Mouse (Mus musculus): ENCODE data around the gene Ube2q1. TPM values are rescaled to one million over a fixed set of nuclear protein-coding genes. Genes with fewer than 3 reads are reported as not detected.

Gene Ube2q1
- polyA plus RNA-seq, 1 experiment from 2014 or later, result 14.4 TPM

DNA sequence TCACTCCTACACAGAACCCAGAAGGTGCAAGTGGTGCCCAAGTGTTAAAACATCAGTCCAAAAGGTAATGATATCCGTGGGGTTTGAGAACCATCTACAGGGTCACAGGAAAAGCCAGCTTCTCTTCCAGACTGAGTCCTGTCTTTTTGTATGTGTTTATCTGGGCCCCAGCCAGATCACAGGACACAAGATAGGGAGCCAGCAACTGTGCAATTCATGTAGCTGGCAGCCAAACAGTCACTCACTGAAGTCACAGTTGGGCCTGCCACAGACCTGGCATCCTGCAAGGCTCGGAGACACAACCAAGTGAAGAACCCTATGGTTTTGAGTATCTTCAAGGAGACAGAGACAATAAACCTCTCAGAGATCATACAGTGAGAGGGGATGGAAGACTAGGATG is 15.6 kb upstream of the Ube2q1 start:
- no peaks in the 10 kb centered on the region for H3K36me3 ChIP-seq (ENCODE audit: control insufficient read depth, insufficient read depth, low read length)
- H3K27ac ChIP-seq (ENCODE audit: low read depth, low read length), result no peak overlapping the region
- no peak overlapping the region for H3K4me2 ChIP-seq
- no peak for ATAC-seq (replicated peaks; ENCODE audit: insufficient number of reproducible peaks, low FRiP score, low TSS enrichment)
- H3K4me1 ChIP-seq (ENCODE audit: control insufficient read depth, insufficient read depth, low read length), result peaks cover 5% of the 10 kb centered on the region; the same call in 1 of the 2 replicates
- 72% methylated on average over 2 of the region's 2 CpGs for WGBS (ENCODE audit: insufficient replicate concordance)
- no peak overlapping the region for H3K9ac ChIP-seq (ENCODE audit: low read depth, low read length)
- peaks cover 4% of the 10 kb centered on the region; the same call in 1 of the 2 replicates for H3K27me3 ChIP-seq (ENCODE audit: control insufficient read depth, insufficient read depth, low read length)
- H3K9me3 ChIP-seq (replicated peaks; ENCODE audit: control insufficient read depth, low read length), result no peaks in the 10 kb centered on the region
- no peak overlapping the region for H3K4me3 ChIP-seq (ENCODE audit: low read depth, low read length)

DNA sequence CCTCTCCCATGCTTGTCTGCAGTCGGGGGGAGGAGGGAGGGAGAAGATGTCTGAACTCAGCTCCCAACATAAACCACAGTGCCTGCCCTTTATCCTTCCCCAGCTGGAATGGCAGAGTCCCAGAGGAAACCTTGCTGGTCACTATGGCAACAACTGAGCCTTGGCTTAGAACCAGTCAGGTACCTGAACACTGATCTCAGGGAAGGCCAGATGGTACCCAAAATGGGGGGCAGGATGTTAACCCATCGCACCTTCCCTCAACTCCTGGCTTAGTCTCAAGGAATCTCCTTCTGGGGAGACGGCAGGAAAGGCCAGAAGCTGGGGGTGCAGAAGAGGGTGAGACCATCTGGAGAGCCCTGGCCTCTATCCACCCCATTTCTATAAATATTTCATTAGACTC is 13.6 kb upstream of the Ube2q1 start:
- H3K27me3 ChIP-seq (ENCODE audit: control insufficient read depth, insufficient read depth, low read length), result peaks cover 11% of the 10 kb centered on the region
- H3K27ac ChIP-seq (ENCODE audit: low read depth, low read length), result no peak overlapping the region
- H3K9me3 ChIP-seq (replicated peaks; ENCODE audit: control insufficient read depth, low read length), result no peaks in the 10 kb centered on the region
- H3K9ac ChIP-seq (ENCODE audit: low read depth, low read length), result no peak overlapping the region
- no peaks in the 10 kb centered on the region for H3K36me3 ChIP-seq (ENCODE audit: control insufficient read depth, insufficient read depth, low read length)
- H3K4me2 ChIP-seq, result no peak overlapping the region
- no peak for ATAC-seq (replicated peaks; ENCODE audit: insufficient number of reproducible peaks, low FRiP score, low TSS enrichment)
- peaks cover 5% of the 10 kb centered on the region; the same call in 1 of the 2 replicates for H3K4me1 ChIP-seq (ENCODE audit: control insufficient read depth, insufficient read depth, low read length)
- no peak overlapping the region for H3K4me3 ChIP-seq (ENCODE audit: low read depth, low read length)
- 65% methylated on average over 3 of the region's 3 CpGs for WGBS (ENCODE audit: insufficient replicate concordance)

DNA sequence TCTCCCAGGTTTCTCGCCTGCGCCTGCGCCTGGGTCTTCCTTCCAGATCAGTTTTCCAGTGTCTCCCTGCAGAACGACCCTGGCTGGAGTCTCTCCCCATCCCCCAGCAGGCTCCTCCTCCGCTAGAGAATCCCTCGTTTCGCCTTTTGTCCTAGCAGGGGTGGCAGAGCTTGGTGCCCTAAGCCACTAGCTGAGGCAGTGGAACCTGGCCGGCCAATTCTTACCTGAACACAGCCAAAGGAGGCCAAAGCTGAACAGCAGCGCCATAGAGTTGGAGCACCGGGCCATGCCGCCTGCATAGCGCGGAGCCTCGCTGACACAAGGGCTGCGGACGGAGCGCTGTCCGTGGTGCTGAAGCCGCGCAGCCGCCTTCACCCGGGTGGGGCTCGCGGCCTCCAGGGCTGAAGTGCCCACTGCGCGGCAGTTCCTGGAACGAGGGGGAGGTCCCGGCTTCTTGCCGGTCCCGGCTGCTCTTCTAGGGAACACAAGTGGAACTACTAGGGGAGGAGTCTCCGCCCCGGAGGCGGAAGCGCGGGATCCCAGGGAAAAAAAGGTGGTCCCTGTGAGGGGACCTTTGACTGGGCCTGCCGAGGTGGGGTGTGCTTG is 9.2 kb upstream of the Ube2q1 start, which contains the start of gene Chrnb2:
Gene Chrnb2 (minus strand): TSS at position 514 of the 606 bp plus-strand sequence.
- H3K27ac ChIP-seq (ENCODE audit: low read depth, low read length), result no peak within 1 kb of the TSS
- 0 out of 2 replicates have a peak within 1 kb of the TSS, but pooled peaks have one; percentile 3 for H3K4me3 ChIP-seq (ENCODE audit: low read depth, low read length)
- WGBS (ENCODE audit: insufficient replicate concordance), result 2% methylated on average over 36 of the region's 36 CpGs
- H3K9me3 ChIP-seq (replicated peaks; ENCODE audit: control insufficient read depth, low read length), result no peaks in the 10 kb centered on the region
- peaks cover 13% of the 10 kb centered on the region for H3K27me3 ChIP-seq (ENCODE audit: control insufficient read depth, insufficient read depth, low read length)
- H3K9ac ChIP-seq (ENCODE audit: low read depth, low read length), result no peak within 1 kb of the TSS
- no peaks in the 10 kb centered on the region for H3K36me3 ChIP-seq (ENCODE audit: control insufficient read depth, insufficient read depth, low read length)
- H3K4me2 ChIP-seq, result peak within 1 kb of the TSS; percentile 52
- H3K4me1 ChIP-seq (ENCODE audit: control insufficient read depth, insufficient read depth, low read length), result no peaks in the 10 kb centered on the region
- ATAC-seq (replicated peaks; ENCODE audit: insufficient number of reproducible peaks, low FRiP score, low TSS enrichment), result peak; percentile 80

- no peak for ATAC-seq (replicated peaks; ENCODE audit: insufficient number of reproducible peaks, low FRiP score, low TSS enrichment)
- no peak overlapping the region for H3K4me2 ChIP-seq
- no peak overlapping the region for H3K27ac ChIP-seq (ENCODE audit: low read depth, low read length)
- 58% methylated on average over 7 of the region's 7 CpGs for WGBS (ENCODE audit: insufficient replicate concordance)
- no peak overlapping the region for H3K9ac ChIP-seq (ENCODE audit: low read depth, low read length)
- no peaks in the 10 kb centered on the region for H3K36me3 ChIP-seq (ENCODE audit: control insufficient read depth, insufficient read depth, low read length)
- H3K4me1 ChIP-seq (ENCODE audit: control insufficient read depth, insufficient read depth, low read length), result peaks cover 4% of the 10 kb centered on the region
- H3K27me3 ChIP-seq (ENCODE audit: control insufficient read depth, insufficient read depth, low read length), result 0 out of 2 replicates have a peak, but pooled peaks cover 2% of the 10 kb centered on the region
- H3K4me3 ChIP-seq (ENCODE audit: low read depth, low read length), result no peak overlapping the region
- no peaks in the 10 kb centered on the region for H3K9me3 ChIP-seq (replicated peaks; ENCODE audit: control insufficient read depth, low read length)
Measured at GRCm38 (mm10) chr3:89769584-89769983, 3.8 kb upstream of the Ube2q1 start.

GRCm38 (mm10) chr3:89770425-89771002 is 2.9 kb upstream of the Ube2q1 start:
- no peak for ATAC-seq (replicated peaks; ENCODE audit: insufficient number of reproducible peaks, low FRiP score, low TSS enrichment)
- no peaks in the 10 kb centered on the region for H3K9me3 ChIP-seq (replicated peaks; ENCODE audit: control insufficient read depth, low read length)
- WGBS (ENCODE audit: insufficient replicate concordance), result 37% methylated on average over 2 of the region's 2 CpGs
- H3K36me3 ChIP-seq (ENCODE audit: control insufficient read depth, insufficient read depth, low read length), result no peaks in the 10 kb centered on the region
- no peak overlapping the region for H3K27ac ChIP-seq (ENCODE audit: low read depth, low read length)
- H3K4me1 ChIP-seq (ENCODE audit: control insufficient read depth, insufficient read depth, low read length), result peaks cover 13% of the 10 kb centered on the region
- no peak overlapping the region for H3K4me2 ChIP-seq
- H3K27me3 ChIP-seq (ENCODE audit: control insufficient read depth, insufficient read depth, low read length), result no peaks in the 10 kb centered on the region
- H3K9ac ChIP-seq (ENCODE audit: low read depth, low read length), result no peak overlapping the region
- no peak overlapping the region for H3K4me3 ChIP-seq (ENCODE audit: low read depth, low read length)

DNA sequence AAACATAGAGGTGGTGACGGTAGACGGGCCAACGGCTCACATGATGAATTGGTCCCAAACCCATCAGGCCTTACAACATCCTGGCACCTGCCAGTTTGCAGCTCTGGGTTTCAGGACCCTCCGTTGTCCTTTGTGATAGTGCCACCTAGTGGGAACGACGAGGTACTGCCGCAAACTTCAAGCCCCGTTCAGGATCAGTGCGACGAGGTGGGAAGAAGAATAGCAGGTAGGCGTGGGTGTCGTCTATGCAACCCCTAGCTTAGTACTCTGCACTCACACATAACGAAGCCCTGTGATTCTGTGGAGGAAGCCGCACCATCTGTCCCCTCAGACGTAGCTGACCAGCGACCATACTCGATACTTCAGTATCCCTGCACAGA is 838 bp upstream of the Ube2q1 start:
- peak; percentile 36 for ATAC-seq (replicated peaks; ENCODE audit: insufficient number of reproducible peaks, low FRiP score, low TSS enrichment)
- Histone ChIP-seq H3K27me3 (ENCODE audit: control insufficient read depth, insufficient read depth, low read length) (no peaks in the 10 kb centered on the region), H3K4me2 (peak overlapping the region; percentile 92), H3K9me3 (replicated peaks; ENCODE audit: control insufficient read depth, low read length) (no peaks in the 10 kb centered on the region), H3K27ac (ENCODE audit: low read depth, low read length) (peak overlapping the region; percentile 96), H3K4me3 (ENCODE audit: low read depth, low read length) (peak overlapping the region; percentile 97), H3K9ac (ENCODE audit: low read depth, low read length) (peak overlapping the region; percentile 97), H3K36me3 (ENCODE audit: control insufficient read depth, insufficient read depth, low read length) (peaks cover 11% of the 10 kb centered on the region), H3K4me1 (ENCODE audit: control insufficient read depth, insufficient read depth, low read length) (peaks cover 16% of the 10 kb centered on the region)
- 3% methylated on average over 17 of the region's 17 CpGs for WGBS (ENCODE audit: insufficient replicate concordance)

DNA sequence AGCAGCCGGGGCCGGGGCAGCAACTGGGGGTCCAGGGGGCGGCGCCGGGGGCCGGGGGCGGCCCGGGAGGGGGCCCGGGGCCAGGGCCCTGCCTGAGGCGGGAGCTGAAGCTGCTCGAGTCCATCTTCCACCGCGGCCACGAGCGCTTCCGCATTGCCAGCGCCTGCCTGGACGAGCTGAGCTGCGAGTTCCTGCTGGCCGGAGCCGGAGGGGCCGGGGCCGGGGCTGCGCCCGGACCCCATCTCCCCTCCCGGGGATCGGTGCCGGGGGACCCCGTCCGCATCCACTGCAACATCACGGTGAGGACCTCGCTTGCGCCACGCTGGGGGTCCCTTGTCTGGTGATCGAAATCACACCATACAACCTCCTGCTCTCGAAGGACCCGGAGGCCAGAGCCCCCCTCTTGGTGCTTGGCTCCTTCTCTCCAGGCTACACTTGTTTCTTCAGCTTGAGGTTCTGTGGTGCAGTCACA is 360 bp downstream of the Ube2q1 start:
- Histone ChIP-seq H3K9ac (ENCODE audit: low read depth, low read length) (peak overlapping the region; percentile 97), H3K9me3 (replicated peaks; ENCODE audit: control insufficient read depth, low read length) (no peaks in the 10 kb centered on the region), H3K36me3 (ENCODE audit: control insufficient read depth, insufficient read depth, low read length) (peaks cover 13% of the 10 kb centered on the region), H3K4me1 (ENCODE audit: control insufficient read depth, insufficient read depth, low read length) (peaks cover 16% of the 10 kb centered on the region), H3K27me3 (ENCODE audit: control insufficient read depth, insufficient read depth, low read length) (no peaks in the 10 kb centered on the region), H3K27ac (ENCODE audit: low read depth, low read length) (peak overlapping the region; percentile 96), H3K4me3 (ENCODE audit: low read depth, low read length) (peak overlapping the region; percentile 97), H3K4me2 (peak overlapping the region; percentile 92)
- WGBS (ENCODE audit: insufficient replicate concordance), result 3% methylated on average over 26 of the region's 37 CpGs
- ATAC-seq (replicated peaks; ENCODE audit: insufficient number of reproducible peaks, low FRiP score, low TSS enrichment), result peak; percentile 39

- 39% methylated on average over 15 of the region's 15 CpGs for WGBS (ENCODE audit: insufficient replicate concordance)
Measured at GRCm38 (mm10) chr3:89774236-89774960, 982 bp downstream of the Ube2q1 start.

More at GRCm38 (mm10) chr3:89774236-89774960, 982 bp downstream of the Ube2q1 start:
- H3K9ac ChIP-seq (ENCODE audit: low read depth, low read length), result peak overlapping the region; percentile 97
- peak overlapping the region; percentile 97 for H3K4me3 ChIP-seq (ENCODE audit: low read depth, low read length)
- peak overlapping the region; percentile 92 for H3K4me2 ChIP-seq
- peaks cover 16% of the 10 kb centered on the region for H3K4me1 ChIP-seq (ENCODE audit: control insufficient read depth, insufficient read depth, low read length)
- no peak for ATAC-seq (replicated peaks; ENCODE audit: insufficient number of reproducible peaks, low FRiP score, low TSS enrichment)
- H3K9me3 ChIP-seq (replicated peaks; ENCODE audit: control insufficient read depth, low read length), result no peaks in the 10 kb centered on the region
- H3K36me3 ChIP-seq (ENCODE audit: control insufficient read depth, insufficient read depth, low read length), result peaks cover 15% of the 10 kb centered on the region
- H3K27me3 ChIP-seq (ENCODE audit: control insufficient read depth, insufficient read depth, low read length), result no peaks in the 10 kb centered on the region
- H3K27ac ChIP-seq (ENCODE audit: low read depth, low read length), result peak overlapping the region; percentile 96; the same call in 1 of the 2 replicates
